Mouse (Mus musculus) c-Kit-positive CD71-positive TER-119-positive erythroid progenitor cells, embryonic 14.5 days (primary cell): ENCODE results near the gene Rnf115.

Source experiments
- DNase-seq: peaks from one replicate; pipeline ENCODE4 v3.0.0-alpha.2; 2013; ENCODE audit warnings: low spot score

Rnf115 gene

GRCm38 (mm10) chr3:96834587-96835348, 107.3 kb downstream of the Rnf115 start:
- no peak for DNase-seq

- no peak for DNase-seq
Measured at GRCm38 (mm10) chr3:96836414-96836813, 109.0 kb downstream of the Rnf115 start.

GRCm38 (mm10) chr3:96838996-96839645, 111.7 kb downstream of the Rnf115 start:
- DNase-seq, result no peak
